Mouse (Mus musculus): Measurements from ENCODE around the gene Gm572.

DNA sequence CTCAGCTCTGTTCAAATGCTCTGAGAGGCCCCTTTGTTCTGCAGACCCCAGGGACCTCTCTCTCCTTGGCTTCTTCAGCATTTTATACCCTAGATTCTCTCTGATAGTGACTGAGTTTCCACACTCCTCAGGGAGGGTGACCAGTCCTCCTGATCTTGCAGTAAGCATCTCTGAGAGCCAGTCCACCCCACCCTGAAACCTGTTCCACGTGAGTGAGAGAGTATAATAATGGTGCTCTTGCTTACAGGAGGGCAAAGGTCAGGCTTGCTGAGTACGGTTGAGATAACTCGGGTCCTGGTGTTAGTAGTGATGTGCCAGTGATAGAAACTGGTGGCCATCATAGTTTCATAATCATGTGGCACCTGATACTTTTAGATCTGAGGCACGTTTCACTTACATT, 48.1 kb downstream of the Gm572 start:
- TF ChIP-seq CTCF (IDR thresholded peaks at IDR 0.05; ENCODE audit: insufficient read depth, low read length) (no peak), POLR2A (IDR thresholded peaks at IDR 0.05; ENCODE audit: borderline replicate concordance, extremely low read depth, low read depth, low read length) (no peak)
